Mouse (Mus musculus) ovary, adult 2 months (tissue): ENCODE results near the gene Cldn13. TPM values are rescaled to one million over a fixed set of nuclear protein-coding genes. Genes with fewer than 3 reads are reported as not detected.

Experiments
- polyA plus RNA-seq: library from polyadenylated mRNA; depleted of rRNA; stranded (reverse); fragments of >200 nt; gene quantifications from 2 replicates; pipeline ENCODE4 v1.2.3, GENCODE M21; 2012; rRNA removed

Gene Cldn13
- polyA plus RNA-seq = not detected in 2 replicates

GRCm38 (mm10) chr5:134915311-134915710 is at the start of gene Cldn13:
Gene Cldn13 (minus strand): TSS chr5:134915526.

DNA sequence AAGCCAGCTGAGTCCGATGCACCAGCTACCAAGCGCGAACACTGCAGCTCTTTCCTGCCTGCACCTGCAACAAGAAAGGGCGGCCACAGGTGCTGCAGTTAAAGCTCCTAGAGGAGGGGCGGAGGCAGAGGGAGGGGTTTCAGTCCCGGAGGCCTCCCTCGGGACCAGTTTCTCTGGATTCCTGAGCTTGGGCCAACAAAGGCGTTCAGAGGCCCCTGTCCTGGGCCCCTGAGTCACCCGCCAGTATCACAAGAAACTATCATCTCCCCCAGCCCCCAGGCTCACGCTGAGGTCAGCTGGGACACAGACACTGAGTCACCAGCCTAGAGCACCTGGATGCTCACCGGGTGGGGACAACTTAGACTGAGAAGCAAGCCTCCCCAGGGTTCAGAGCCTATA is 31.5 kb upstream of the Cldn13 start, which contains the start of gene Cldn4:
Cldn4 (minus strand) TSS at position 78 of the 399 bp plus-strand sequence.

GRCm38 (mm10) chr5:134932179-134932902 is 17.0 kb upstream of the Cldn13 start, which contains the start of gene Mettl27:
Gene Mettl27 (plus strand): TSS chr5:134932368.

GRCm38 (mm10) chr5:134906633-134907032 is 8.7 kb downstream of the Cldn13 start, which contains the start of gene Tmem270:
Gene Tmem270 (minus strand): TSS chr5:134906733.

Other genes starting within 250 kb of the Cldn13 start
- 26.1 TPM in 2 replicates for gene Limk1, start 226.9 kb downstream of the Cldn13 start, polyA plus RNA-seq
- 62.6 and 80.0 TPM in 2 replicates for gene Eln, start 168.2 kb downstream of the Cldn13 start, polyA plus RNA-seq
- gene Tmem270, start 8.8 kb downstream of the Cldn13 start, polyA plus RNA-seq = not detected in 2 replicates
- 38.6 and 44.7 TPM in 2 replicates for gene Mettl27, start 16.8 kb upstream of the Cldn13 start, polyA plus RNA-seq
- 10.5 and 19.4 TPM in 2 replicates for gene Cldn4, start 31.4 kb upstream of the Cldn13 start, polyA plus RNA-seq
- gene Cldn3, start 70.7 kb upstream of the Cldn13 start, polyA plus RNA-seq = 281 and 314 TPM in 2 replicates
- gene Abhd11, start 93.6 kb upstream of the Cldn13 start, polyA plus RNA-seq = 81.8 and 102 TPM in 2 replicates
- 42.2 and 42.8 TPM in 2 replicates for gene Stx1a, start 108.0 kb upstream of the Cldn13 start, polyA plus RNA-seq
- gene Dnajc30, start 148.7 kb upstream of the Cldn13 start, polyA plus RNA-seq = 48.1 and 52.7 TPM in 2 replicates
- gene Bud23, start 149.4 kb upstream of the Cldn13 start, polyA plus RNA-seq = 85.1 and 92.0 TPM in 2 replicates
- gene Vps37d, start 162.7 kb upstream of the Cldn13 start, polyA plus RNA-seq = 17.6 and 25.3 TPM in 2 replicates
- gene Mlxipl, start 174.4 kb upstream of the Cldn13 start, polyA plus RNA-seq = 36.1 and 54.1 TPM in 2 replicates
- gene Tbl2, start 234.1 kb upstream of the Cldn13 start, polyA plus RNA-seq = 11.3 and 12.1 TPM in 2 replicates